Mouse (Mus musculus): ENCODE data around the gene Fancc. TPM values are rescaled to one million over a fixed set of nuclear protein-coding genes. Genes with fewer than 3 reads are reported as not detected.

Fancc gene
- polyA plus RNA-seq, 1 experiment from 2014 or later, result 12.8 TPM

DNA sequence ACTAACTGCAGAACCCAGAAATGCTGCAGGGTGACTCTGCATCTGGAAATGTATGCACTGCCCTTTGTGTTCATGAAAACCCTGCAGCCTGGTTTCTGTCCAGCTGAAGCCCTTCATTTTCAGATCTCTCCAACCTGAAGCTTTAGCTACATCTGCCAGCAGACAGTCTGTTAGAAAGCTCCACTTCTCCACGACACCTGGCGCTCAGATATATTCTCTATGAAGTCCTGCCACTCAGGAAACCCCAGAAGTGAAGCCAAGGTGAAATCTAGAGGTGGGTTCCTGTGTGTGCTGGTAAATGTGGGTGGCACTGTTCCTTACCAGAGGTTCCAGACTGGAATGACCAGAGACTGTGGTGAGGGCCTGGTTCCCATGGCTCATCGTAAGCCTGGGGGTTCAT lies 235.4 kb downstream of the Fancc start:
- ATAC-seq (no peak), DNase-seq (ENCODE audit: low spot score) (no peak)
- Histone ChIP-seq H3K4me1 (ENCODE audit: control insufficient read depth, insufficient read depth, low read length) (peaks cover 12% of the 10 kb centered on the region; the same call in 1 of the 2 replicates), H3K9me3 (replicated peaks; ENCODE audit: control insufficient read depth, low read length) (no peaks in the 10 kb centered on the region), H3K27ac (ENCODE audit: low read depth, low read length) (no peak overlapping the region), H3K27me3 (replicated peaks; ENCODE audit: control insufficient read depth, insufficient read depth, low read length) (no peaks in the 10 kb centered on the region), H3K4me2 (ENCODE audit: low read length) (no peak overlapping the region), H3K9ac (ENCODE audit: low read length) (no peak overlapping the region), H3K4me3 (ENCODE audit: low read depth, low read length) (no peak overlapping the region), H3K36me3 (ENCODE audit: control insufficient read depth, insufficient read depth, low read length) (no peaks in the 10 kb centered on the region)
- 98% methylated on average over 3 of the region's 3 CpGs for WGBS

DNA sequence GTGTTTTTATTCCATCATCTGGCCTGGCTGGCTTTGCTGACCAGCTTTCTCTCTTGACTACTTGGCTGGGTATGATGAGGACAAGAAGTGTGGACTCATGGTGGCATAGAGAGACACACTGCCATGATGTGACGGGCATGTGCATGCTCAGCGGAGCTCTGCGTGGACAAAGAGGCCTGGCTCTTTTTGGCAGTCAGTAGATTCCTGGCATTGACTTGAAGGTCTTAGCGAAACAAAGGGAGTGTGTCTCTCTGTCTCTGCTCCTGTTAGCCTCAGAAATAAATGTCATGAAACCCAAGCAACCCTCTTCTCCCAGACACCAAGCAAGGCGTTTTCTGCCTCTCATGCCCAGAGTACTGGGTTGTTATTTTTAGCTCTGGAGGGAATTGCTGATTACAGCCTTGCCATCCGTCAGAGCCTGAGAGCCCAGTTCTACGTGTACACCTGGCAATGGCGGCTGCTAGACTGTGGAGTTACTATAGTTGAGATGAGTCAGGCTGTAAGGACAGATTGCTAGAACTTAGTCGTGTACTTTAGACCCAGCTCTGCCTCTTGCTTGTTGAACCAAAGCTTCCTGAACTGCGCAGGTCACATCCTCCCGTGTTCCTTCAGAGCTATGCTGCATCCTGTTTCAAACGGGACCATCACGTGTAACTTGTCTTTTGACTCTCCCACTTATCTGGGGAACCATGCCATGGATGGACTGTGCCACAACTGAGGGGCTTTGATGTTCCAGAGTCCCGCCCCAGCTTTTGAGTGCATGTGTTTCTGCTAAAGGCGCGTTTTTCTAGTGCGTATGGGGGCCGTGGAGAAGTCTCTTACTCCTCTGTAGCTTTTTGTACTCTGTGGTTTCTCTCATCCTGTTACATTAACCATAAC lies 236.1 kb downstream of the Fancc start:
- 64% methylated on average over 18 of the region's 18 CpGs for WGBS
- Histone ChIP-seq H3K4me1 (ENCODE audit: control insufficient read depth, insufficient read depth, low read length) (peaks cover 12% of the 10 kb centered on the region; the same call in 1 of the 2 replicates), H3K9ac (ENCODE audit: low read length) (no peak overlapping the region), H3K9me3 (replicated peaks; ENCODE audit: control insufficient read depth, low read length) (no peaks in the 10 kb centered on the region), H3K36me3 (ENCODE audit: control insufficient read depth, insufficient read depth, low read length) (no peaks in the 10 kb centered on the region), H3K27me3 (replicated peaks; ENCODE audit: control insufficient read depth, insufficient read depth, low read length) (no peaks in the 10 kb centered on the region), H3K4me3 (ENCODE audit: low read depth, low read length) (no peak overlapping the region), H3K27ac (ENCODE audit: low read depth, low read length) (peak overlapping the region; percentile 22), H3K4me2 (ENCODE audit: low read length) (no peak overlapping the region)
- peak; percentile 56 for DNase-seq (ENCODE audit: low spot score)
- ATAC-seq, result peak; percentile 65; the same call in 1 of the 2 replicates

DNA sequence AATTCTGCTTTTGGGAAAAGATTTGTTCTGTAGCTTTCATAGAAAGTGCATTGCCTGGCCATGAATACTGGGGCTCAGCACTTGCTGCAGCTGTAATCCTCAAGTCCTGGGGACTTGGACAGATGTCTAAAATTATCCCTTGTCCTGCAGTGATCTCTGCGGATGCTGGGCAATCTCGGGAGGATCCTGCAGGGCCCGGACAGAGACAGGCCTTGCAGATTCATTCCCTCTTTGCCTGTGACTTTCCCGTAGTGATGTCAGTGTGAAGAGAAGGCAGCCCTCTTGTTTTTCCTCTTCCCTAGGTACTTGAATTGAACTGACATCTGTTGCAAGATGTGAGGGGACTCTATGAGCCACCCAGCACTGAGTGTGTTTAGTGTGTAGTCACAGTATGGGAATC lies 236.9 kb downstream of the Fancc start:
- ATAC-seq (peak; percentile 33; the same call in 1 of the 2 replicates), DNase-seq (ENCODE audit: low spot score) (no peak)
- H3K4me2 ChIP-seq (ENCODE audit: low read length), result no peak overlapping the region
- peaks cover 12% of the 10 kb centered on the region; the same call in 1 of the 2 replicates for H3K4me1 ChIP-seq (ENCODE audit: control insufficient read depth, insufficient read depth, low read length)
- 40% methylated on average over 4 of the region's 4 CpGs for WGBS
- no peaks in the 10 kb centered on the region for H3K9me3 ChIP-seq (replicated peaks; ENCODE audit: control insufficient read depth, low read length)
- no peaks in the 10 kb centered on the region for H3K27me3 ChIP-seq (replicated peaks; ENCODE audit: control insufficient read depth, insufficient read depth, low read length)
- H3K36me3 ChIP-seq (ENCODE audit: control insufficient read depth, insufficient read depth, low read length), result no peaks in the 10 kb centered on the region
- H3K9ac ChIP-seq (ENCODE audit: low read length), result no peak overlapping the region
- H3K27ac ChIP-seq (ENCODE audit: low read depth, low read length), result no peak overlapping the region
- no peak overlapping the region for H3K4me3 ChIP-seq (ENCODE audit: low read depth, low read length)

DNA sequence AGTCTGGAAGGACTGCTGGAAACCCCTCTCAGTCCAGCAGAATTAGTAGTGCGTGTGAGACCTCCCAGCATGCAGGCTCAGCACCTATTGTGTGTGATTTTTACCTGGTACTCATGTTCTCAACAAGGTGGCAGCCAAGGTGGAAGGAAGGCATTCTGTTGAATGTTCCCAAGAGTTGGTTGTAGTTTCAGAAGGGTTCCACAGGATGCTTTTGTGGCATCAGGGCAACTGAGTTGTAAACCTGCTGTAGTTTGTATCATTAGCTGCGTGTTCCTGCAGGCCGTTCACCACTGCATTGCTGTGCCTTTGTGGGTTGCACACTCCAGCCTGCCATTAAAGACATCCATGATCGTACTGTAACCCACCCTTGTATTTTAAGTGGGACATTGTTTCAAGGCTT lies 238.4 kb downstream of the Fancc start:
- DNase-seq (ENCODE audit: low spot score) (no peak), ATAC-seq (no peak)
- Histone ChIP-seq H3K9me3 (replicated peaks; ENCODE audit: control insufficient read depth, low read length) (no peaks in the 10 kb centered on the region), H3K27ac (ENCODE audit: low read depth, low read length) (no peak overlapping the region), H3K9ac (ENCODE audit: low read length) (no peak overlapping the region), H3K4me1 (ENCODE audit: control insufficient read depth, insufficient read depth, low read length) (peaks cover 12% of the 10 kb centered on the region; the same call in 1 of the 2 replicates), H3K36me3 (ENCODE audit: control insufficient read depth, insufficient read depth, low read length) (no peaks in the 10 kb centered on the region), H3K4me2 (ENCODE audit: low read length) (no peak overlapping the region), H3K27me3 (replicated peaks; ENCODE audit: control insufficient read depth, insufficient read depth, low read length) (no peaks in the 10 kb centered on the region), H3K4me3 (ENCODE audit: low read depth, low read length) (no peak overlapping the region)
- 86% methylated on average over 4 of the region's 4 CpGs for WGBS

DNA sequence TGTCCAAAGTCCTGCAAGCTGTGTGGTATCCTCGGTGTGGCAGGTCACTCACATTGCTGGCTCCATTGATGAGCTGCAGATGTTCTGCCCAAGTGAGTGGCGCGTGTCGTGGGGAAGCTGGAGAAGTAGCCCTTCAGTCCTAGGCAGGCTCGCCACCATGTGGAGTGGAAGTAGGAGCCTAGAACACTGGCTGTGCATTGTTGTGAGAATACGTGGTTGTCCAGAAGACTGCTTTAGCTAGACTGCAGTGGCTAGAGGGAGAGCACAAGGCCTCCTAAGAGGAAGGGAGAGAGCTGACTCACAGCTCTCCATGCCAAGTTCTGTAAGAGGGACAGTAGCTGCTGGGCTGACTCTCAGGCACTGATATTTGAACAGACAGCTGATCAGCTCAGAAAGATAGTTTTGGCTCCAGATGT lies 238.9 kb downstream of the Fancc start:
- no peak for ATAC-seq

DNA sequence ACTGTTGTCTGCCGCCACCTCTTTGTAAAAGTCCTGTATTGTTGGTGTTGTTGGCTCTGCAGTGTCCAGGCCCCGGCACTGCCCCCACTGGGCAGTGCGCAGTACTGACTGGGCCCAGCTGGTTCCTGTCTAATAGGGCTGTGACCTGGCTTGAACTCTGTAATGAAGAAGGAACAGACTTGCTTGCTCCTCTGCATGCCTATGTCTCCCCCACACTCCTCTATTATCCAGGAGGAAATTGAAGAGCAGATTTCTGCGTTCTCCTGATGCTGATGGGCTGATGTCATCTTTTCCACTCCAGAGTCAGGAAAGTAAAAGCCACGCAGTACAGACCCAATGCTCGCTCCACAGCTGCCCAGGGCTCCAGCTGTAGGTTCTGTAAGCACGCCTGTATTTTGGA lies 240.3 kb downstream of the Fancc start:
- ATAC-seq (no peak), DNase-seq (ENCODE audit: low spot score) (no peak)
- no peaks in the 10 kb centered on the region for H3K36me3 ChIP-seq (ENCODE audit: control insufficient read depth, insufficient read depth, low read length)
- no peak overlapping the region for H3K4me2 ChIP-seq (ENCODE audit: low read length)
- H3K4me1 ChIP-seq (ENCODE audit: control insufficient read depth, insufficient read depth, low read length), result peaks cover 12% of the 10 kb centered on the region; the same call in 1 of the 2 replicates
- H3K27ac ChIP-seq (ENCODE audit: low read depth, low read length), result no peak overlapping the region
- WGBS, result 71% methylated on average over 7 of the region's 7 CpGs
- H3K4me3 ChIP-seq (ENCODE audit: low read depth, low read length), result no peak overlapping the region
- H3K9me3 ChIP-seq (replicated peaks; ENCODE audit: control insufficient read depth, low read length), result no peaks in the 10 kb centered on the region
- H3K9ac ChIP-seq (ENCODE audit: low read length), result no peak overlapping the region
- H3K27me3 ChIP-seq (replicated peaks; ENCODE audit: control insufficient read depth, insufficient read depth, low read length), result no peaks in the 10 kb centered on the region

More for the DNA sequence above, 238.9 kb downstream of the Fancc start:
- H3K27me3 ChIP-seq (replicated peaks; ENCODE audit: control insufficient read depth, insufficient read depth, low read length), result no peaks in the 10 kb centered on the region
- H3K4me3 ChIP-seq (ENCODE audit: low read depth, low read length), result no peak overlapping the region
- 87% methylated on average over 6 of the region's 6 CpGs for WGBS
- no peak overlapping the region for H3K9ac ChIP-seq (ENCODE audit: low read length)
- no peak for DNase-seq (ENCODE audit: low spot score)
- H3K36me3 ChIP-seq (ENCODE audit: control insufficient read depth, insufficient read depth, low read length), result no peaks in the 10 kb centered on the region
- H3K4me2 ChIP-seq (ENCODE audit: low read length), result no peak overlapping the region
- no peak overlapping the region for H3K27ac ChIP-seq (ENCODE audit: low read depth, low read length)
- no peaks in the 10 kb centered on the region for H3K9me3 ChIP-seq (replicated peaks; ENCODE audit: control insufficient read depth, low read length)
- H3K4me1 ChIP-seq (ENCODE audit: control insufficient read depth, insufficient read depth, low read length), result peaks cover 12% of the 10 kb centered on the region; the same call in 1 of the 2 replicates

DNA sequence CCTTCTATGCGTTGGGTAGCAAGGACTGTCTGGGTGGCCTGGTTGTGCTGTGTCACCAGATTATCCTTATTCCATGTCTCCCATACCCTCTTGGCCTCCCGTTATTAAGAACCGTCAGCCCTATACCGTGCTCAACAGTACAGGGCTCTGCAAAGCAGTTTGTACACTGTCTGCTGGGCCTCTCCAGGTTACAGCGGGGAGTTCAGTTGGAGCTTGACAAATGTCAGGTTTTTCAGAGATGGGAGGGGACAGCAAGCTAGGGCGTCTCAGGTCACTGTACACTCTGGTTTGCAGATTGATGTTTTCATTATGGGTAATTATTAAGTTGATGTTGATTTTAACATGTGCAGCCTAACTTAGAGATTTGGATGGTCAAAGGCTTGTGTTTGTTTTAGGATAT lies 240.9 kb downstream of the Fancc start:
- peaks cover 11% of the 10 kb centered on the region; the same call in 1 of the 2 replicates for H3K4me1 ChIP-seq (ENCODE audit: control insufficient read depth, insufficient read depth, low read length)
- DNase-seq (ENCODE audit: low spot score), result no peak
- no peaks in the 10 kb centered on the region for H3K9me3 ChIP-seq (replicated peaks; ENCODE audit: control insufficient read depth, low read length)
- WGBS, result 95% methylated on average over 6 of the region's 6 CpGs
- no peak overlapping the region for H3K9ac ChIP-seq (ENCODE audit: low read length)
- H3K27ac ChIP-seq (ENCODE audit: low read depth, low read length), result no peak overlapping the region
- ATAC-seq, result no peak
- no peak overlapping the region for H3K4me3 ChIP-seq (ENCODE audit: low read depth, low read length)
- H3K4me2 ChIP-seq (ENCODE audit: low read length), result no peak overlapping the region
- H3K27me3 ChIP-seq (replicated peaks; ENCODE audit: control insufficient read depth, insufficient read depth, low read length), result no peaks in the 10 kb centered on the region
- no peaks in the 10 kb centered on the region for H3K36me3 ChIP-seq (ENCODE audit: control insufficient read depth, insufficient read depth, low read length)

DNA sequence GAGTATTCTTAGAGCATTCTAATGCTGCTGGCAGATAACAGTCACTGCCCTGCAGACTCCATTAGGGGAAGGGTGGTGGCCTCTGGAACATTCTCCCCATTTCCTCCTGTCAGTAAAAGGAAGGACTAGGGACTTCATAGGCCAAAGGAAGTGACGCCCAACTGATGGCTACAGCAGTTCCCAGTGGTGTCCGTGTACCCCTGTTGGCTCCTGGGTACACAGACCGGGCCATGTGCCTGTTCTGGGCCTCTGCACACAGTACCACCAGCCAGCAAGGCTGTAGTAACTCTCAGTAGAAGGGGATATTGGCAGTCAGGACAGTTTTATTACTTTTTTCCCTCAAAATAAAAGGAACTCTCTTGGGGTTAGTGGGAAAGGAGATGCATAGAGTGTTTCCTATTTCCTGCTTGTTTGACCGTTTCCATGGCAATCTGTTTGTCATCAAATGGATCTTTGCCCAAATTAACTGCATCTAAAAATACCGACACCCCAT lies 241.5 kb downstream of the Fancc start:
- ATAC-seq (no peak), DNase-seq (ENCODE audit: low spot score) (no peak)
- peaks cover 5% of the 10 kb centered on the region; the same call in 1 of the 2 replicates for H3K4me1 ChIP-seq (ENCODE audit: control insufficient read depth, insufficient read depth, low read length)
- no peaks in the 10 kb centered on the region for H3K9me3 ChIP-seq (replicated peaks; ENCODE audit: control insufficient read depth, low read length)
- no peaks in the 10 kb centered on the region for H3K36me3 ChIP-seq (ENCODE audit: control insufficient read depth, insufficient read depth, low read length)
- H3K4me3 ChIP-seq (ENCODE audit: low read depth, low read length), result no peak overlapping the region
- H3K4me2 ChIP-seq (ENCODE audit: low read length), result no peak overlapping the region
- WGBS, result 90% methylated on average over 5 of the region's 5 CpGs
- H3K27me3 ChIP-seq (replicated peaks; ENCODE audit: control insufficient read depth, insufficient read depth, low read length), result no peaks in the 10 kb centered on the region
- no peak overlapping the region for H3K9ac ChIP-seq (ENCODE audit: low read length)
- H3K27ac ChIP-seq (ENCODE audit: low read depth, low read length), result no peak overlapping the region

Measured in forebrain, embryonic 14.5 days (tissue).